Mouse (Mus musculus) thymus, postnatal 4 days (tissue): ENCODE data around the gene Tle2.

Source experiments
- DNase-seq: peaks from one replicate; pipeline ENCODE4 v3.0.0; 2021

Gene Tle2

GRCm38 (mm10) chr10:81575208-81575631 is 859 bp downstream of the Tle2 start:
- peak; percentile 67 for DNase-seq

- peak; percentile 68 for DNase-seq
These were observed 1.3 kb downstream of the Tle2 start for GRCm38 (mm10) chr10:81575695-81576094.

GRCm38 (mm10) chr10:81579967-81580366 is 5.6 kb downstream of the Tle2 start:
- no peak for DNase-seq

- peak; percentile 41 for DNase-seq
These were observed 6.2 kb downstream of the Tle2 start for GRCm38 (mm10) chr10:81580441-81581070.

- no peak for DNase-seq
These were observed 9.0 kb downstream of the Tle2 start for GRCm38 (mm10) chr10:81583347-81583746.

- DNase-seq = no peak
These were observed 14.4 kb downstream of the Tle2 start for GRCm38 (mm10) chr10:81588739-81589138.

- DNase-seq = no peak
These were observed 17.5 kb downstream of the Tle2 start for GRCm38 (mm10) chr10:81591846-81592245.

GRCm38 (mm10) chr10:81592631-81593030 is 18.3 kb downstream of the Tle2 start:
- no peak for DNase-seq

GRCm38 (mm10) chr10:81593223-81593622 is 18.9 kb downstream of the Tle2 start:
- no peak for DNase-seq

GRCm38 (mm10) chr10:81593935-81594334 is 19.6 kb downstream of the Tle2 start:
- no peak for DNase-seq

- DNase-seq = no peak
These were observed 21.2 kb downstream of the Tle2 start for GRCm38 (mm10) chr10:81595599-81595998.

- DNase-seq = no peak
These were observed 22.2 kb downstream of the Tle2 start for GRCm38 (mm10) chr10:81596611-81597010.

GRCm38 (mm10) chr10:81597137-81597950 is 23.0 kb downstream of the Tle2 start:
- peak; percentile 55 for DNase-seq

GRCm38 (mm10) chr10:81598342-81598741 is 24.0 kb downstream of the Tle2 start:
- DNase-seq = no peak

GRCm38 (mm10) chr10:81598871-81599270 is 24.5 kb downstream of the Tle2 start:
- no peak for DNase-seq

GRCm38 (mm10) chr10:81599630-81600029 is 25.3 kb downstream of the Tle2 start:
- no peak for DNase-seq

- DNase-seq = no peak
These were observed 25.7 kb downstream of the Tle2 start for GRCm38 (mm10) chr10:81600096-81600495.

GRCm38 (mm10) chr10:81600738-81601203 is 26.4 kb downstream of the Tle2 start, which contains the start of gene Tle6:
TSS of gene Tle6 (minus strand) at chr10:81601073.
- DNase-seq = peak; percentile 96

GRCm38 (mm10) chr10:81601396-81601905 is 27.1 kb downstream of the Tle2 start:
- DNase-seq = no peak

GRCm38 (mm10) chr10:81602741-81603151 is 28.4 kb downstream of the Tle2 start:
- DNase-seq = peak; percentile 51

- no peak for DNase-seq
These were observed 29.9 kb downstream of the Tle2 start for GRCm38 (mm10) chr10:81604019-81604967.

GRCm38 (mm10) chr10:81604968-81605665 is 30.8 kb downstream of the Tle2 start:
- peak; percentile 94 for DNase-seq
